Comparison of ENCODE assay signal across 8 mouse cellular contexts in the genomic region with DNA sequence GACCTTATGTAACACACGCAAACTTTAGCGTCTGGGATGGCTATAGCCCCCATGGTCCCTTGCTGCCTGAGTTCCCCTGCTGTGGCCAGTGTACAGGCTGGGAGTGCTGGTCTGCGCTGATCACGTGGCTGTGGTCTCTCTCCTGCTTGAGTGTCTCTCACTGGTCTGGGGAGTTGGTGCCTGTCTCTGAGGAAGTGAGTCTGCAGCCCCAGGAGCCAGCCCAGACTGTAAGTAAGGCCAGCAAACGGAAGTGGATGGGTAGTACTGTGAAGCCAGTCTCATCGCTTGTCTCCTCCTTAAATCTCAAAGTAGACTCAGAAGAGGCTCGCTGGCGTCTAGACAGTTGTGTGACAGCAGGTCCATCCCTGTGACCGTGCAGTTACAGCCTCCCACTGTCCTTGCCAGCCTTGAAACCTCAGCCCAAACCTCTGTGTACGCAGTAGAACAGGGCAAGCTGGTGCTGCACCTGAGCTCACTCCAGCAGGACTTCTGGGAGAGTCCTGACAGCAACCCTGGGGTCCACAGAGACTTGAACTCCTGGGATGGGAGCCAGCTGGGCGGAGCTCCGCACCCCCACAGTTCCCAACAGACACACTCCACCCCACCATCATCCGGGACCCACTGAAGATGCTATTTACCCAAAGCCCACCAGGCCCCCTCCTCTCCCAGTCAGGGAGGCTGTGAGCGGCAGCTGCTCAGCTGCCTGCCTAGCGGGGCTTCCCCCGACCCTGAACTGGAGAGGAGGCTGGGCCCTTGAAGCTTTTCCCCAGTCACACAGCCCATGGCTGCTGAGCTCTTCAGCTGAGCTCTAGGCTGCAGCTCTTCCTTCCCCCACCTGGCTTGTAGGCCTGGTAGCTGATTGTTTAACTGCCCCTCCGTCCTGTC. TPM values are rescaled to one million over a fixed set of nuclear protein-coding genes. Genes with fewer than 3 reads are reported as not detected.
DNase-seq lines count a peak whose midpoint lies in the region; ATAC-seq and TF ChIP-seq lines count a peak whose summit lies in the region.

No protein-coding gene starts in this region.

- 0 out of 2 replicates have a peak, but pooled peaks cover 4% of the 10 kb centered on the region for H3K9me3 ChIP-seq in embryonic facial prominence, embryonic 14.5 days (ENCODE audit: control insufficient read depth, low read length)

- TF ChIP-seq CTCF in bone marrow, adult 2 months (IDR thresholded peaks at IDR 0.05; ENCODE audit: control insufficient read depth, insufficient read depth, low read length), result no peak

- peaks cover 6% of the 10 kb centered on the region for H3K4me1 ChIP-seq in bone marrow, adult 2 months (ENCODE audit: control insufficient read depth, insufficient read depth, low read length)
- H3K4me1 ChIP-seq in embryonic facial prominence, embryonic 14.5 days (ENCODE audit: control insufficient read depth, insufficient read depth, low read length), result no peaks in the 10 kb centered on the region

- peak; percentile 90 for DNase-seq in layer of hippocampus, adult 9-11 months
- no peak for DNase-seq in layer of hippocampus, postnatal 25 days (ENCODE audit: extremely low spot score in 1 of 2, low spot score in 1 of 2)
- DNase-seq in embryonic facial prominence, embryonic 14.5 days (ENCODE audit: low spot score), result peak; percentile 30
- DNase-seq in thymus, adult 18-20 months, result no peak
- DNase-seq in cerebellum, postnatal 10 days, result no peak
- DNase-seq in cerebellum, adult 18-20 months, result no peak

- no peaks in the 10 kb centered on the region for H3K27me3 ChIP-seq in embryonic facial prominence, embryonic 14.5 days (replicated peaks; ENCODE audit: control insufficient read depth, insufficient read depth, low read length)

- peaks cover 21% of the 10 kb centered on the region for H3K36me3 ChIP-seq in embryonic facial prominence, embryonic 14.5 days (ENCODE audit: control insufficient read depth, insufficient read depth, low read length)
- peaks cover 15% of the 10 kb centered on the region for H3K36me3 ChIP-seq in macrophage (ENCODE audit: inconsistent target)

- H3K4me2 ChIP-seq in embryonic facial prominence, embryonic 14.5 days (ENCODE audit: low read depth, low read length), result no peak overlapping the region

- H3K79me2 ChIP-seq in macrophage (ENCODE audit: inconsistent target), result no peaks in the 10 kb centered on the region; the same call in 1 of the 2 replicates

- no peak overlapping the region for H3K27ac ChIP-seq in bone marrow, adult 2 months (ENCODE audit: control insufficient read depth, insufficient read depth, low read depth, low read length, poor library complexity)
- peak overlapping the region; percentile 15; the same call in 1 of the 2 replicates for H3K27ac ChIP-seq in embryonic facial prominence, embryonic 14.5 days (replicated peaks; ENCODE audit: low read depth, low read length)
- peak overlapping the region; percentile 62 for H3K27ac ChIP-seq in macrophage

- 25% methylated on average over 17 of the region's 17 CpGs for WGBS in bone marrow, adult 2 months
- WGBS in embryonic facial prominence, embryonic 14.5 days, result 60% methylated on average over 12 of the region's 17 CpGs
- WGBS in macrophage (ENCODE audit: missing documents), result 25% methylated on average over 17 of the region's 17 CpGs

- 0 out of 2 replicates have a peak, but pooled peaks have one; percentile 26 for TF ChIP-seq POLR2A in bone marrow, adult 2 months (IDR thresholded peaks at IDR 0.05; ENCODE audit: borderline replicate concordance, control insufficient read depth, low read depth, low read length)

- ATAC-seq in embryonic facial prominence, embryonic 14.5 days (ENCODE audit: low read depth), result peak; percentile 45

- no peak overlapping the region for H3K4me3 ChIP-seq in bone marrow, adult 2 months (replicated peaks; ENCODE audit: control insufficient read depth, low read depth, low read length)
- H3K4me3 ChIP-seq in embryonic facial prominence, embryonic 14.5 days (ENCODE audit: low read depth, low read length), result no peak overlapping the region
- H3K4me3 ChIP-seq in macrophage (ENCODE audit: inconsistent target), result no peak overlapping the region

- H3K9ac ChIP-seq in embryonic facial prominence, embryonic 14.5 days (ENCODE audit: low read depth, low read length), result peak overlapping the region; percentile 19; the same call in 1 of the 2 replicates

RNA-seq across cellular contexts. Expression of a gene that starts 18.6 kb away (rescaled TPM):
- 10 to 100 TPM; 22.6 to 27.1 TPM for total RNA-seq in layer of hippocampus, postnatal 25 days (2021)
- polyA plus RNA-seq in bone marrow, adult 2 months (2011; ENCODE audit: insufficient read depth, insufficient read length, low replicate concordance, missing spikeins), result 24.9 and 40.5 TPM in 2 replicates
- 26.1 and 30.6 TPM in 2 replicates for polyA plus RNA-seq in embryonic facial prominence, embryonic 14.5 days (2014; fragmentation: Nextera tagmentation; extraction: Ambion mirVana)
- total RNA-seq in macrophage (2018; cell fraction: chromatin; rRNA removed), result 10 to 100 TPM in 22 of 26 experiments, 1 to 10 TPM in 4; 3.7 to 74.7 (median 25.1) TPM
- total RNA-seq in macrophage (2018; cell fraction: cytosol; rRNA removed), result 10 to 100 TPM in 20 of 26 experiments, 1 to 10 TPM in 6; 8.0 to 29.0 (median 13.7) TPM
- total RNA-seq in macrophage (2018; cell fraction: nucleus; rRNA removed), result 10 to 100 TPM in 20 of 26 experiments, 1 to 10 TPM in 6; 6.8 to 53.6 (median 14.9) TPM
- polyA plus RNA-seq in macrophage (2018), result 10.8 to 20.6 TPM (median 20.1 TPM) in 3 replicates

RNA-seq across cellular contexts. Expression of a gene that starts 33.6 kb away (rescaled TPM):
- 100 to 1,000 TPM; 353 to 376 TPM for total RNA-seq in layer of hippocampus, postnatal 25 days (2021)
- 776 and 1,141 TPM in 2 replicates for polyA plus RNA-seq in bone marrow, adult 2 months (2011; ENCODE audit: insufficient read depth, insufficient read length, low replicate concordance, missing spikeins)
- 800 and 852 TPM in 2 replicates for polyA plus RNA-seq in embryonic facial prominence, embryonic 14.5 days (2014; fragmentation: Nextera tagmentation; extraction: Ambion mirVana)
- total RNA-seq in macrophage (2018; cell fraction: chromatin; rRNA removed), result 100 to 1,000 TPM in 18 of 26 experiments, 10 to 100 TPM in 8; 45.1 to 363 (median 129) TPM
- total RNA-seq in macrophage (2018; cell fraction: cytosol; rRNA removed), result 100 to 1,000 TPM; 231 to 788 (median 435) TPM
- total RNA-seq in macrophage (2018; cell fraction: nucleus; rRNA removed), result 100 to 1,000 TPM in 25 of 26 experiments, 10 to 100 TPM in 1; 93.9 to 792 (median 186) TPM
- polyA plus RNA-seq in macrophage (2018), result 257 to 572 TPM (median 569 TPM) in 3 replicates

RNA-seq across cellular contexts. Expression of a gene that starts 55.9 kb away (rescaled TPM):
- 1 to 10 TPM; 2.2 to 4.0 TPM for total RNA-seq in layer of hippocampus, postnatal 25 days (2021)
- polyA plus RNA-seq in bone marrow, adult 2 months (2011; ENCODE audit: insufficient read depth, insufficient read length, low replicate concordance, missing spikeins), result 1.1 and 2.8 TPM in 2 replicates
- polyA plus RNA-seq in embryonic facial prominence, embryonic 14.5 days (2014; fragmentation: Nextera tagmentation; extraction: Ambion mirVana), result 11.3 and 12.0 TPM in 2 replicates
- 1 to 10 TPM in 3 of 26 experiments, under 1 TPM in 7, not detected in 16; 0.28 to 2.7 (median 0.61) TPM for total RNA-seq in macrophage (2018; cell fraction: chromatin; rRNA removed)
- under 1 TPM in 8 of 26 experiments, not detected in 18; 0.09 to 0.19 (median 0.10) TPM for total RNA-seq in macrophage (2018; cell fraction: cytosol; rRNA removed)
- under 1 TPM in 6 of 26 experiments, not detected in 20; 0.23 to 0.86 (median 0.29) TPM for total RNA-seq in macrophage (2018; cell fraction: nucleus; rRNA removed)
- not detected in 3 replicates for polyA plus RNA-seq in macrophage (2018)

Comparison
In these comparisons a context has a peak if more than half of its experiments do, and no peak if none do; other contexts are left out.
1. DNase-seq: peak in layer of hippocampus, adult 9-11 months (single experiment) and embryonic facial prominence, embryonic 14.5 days (single experiment); none in layer of hippocampus, postnatal 25 days (0 of 2), thymus, adult 18-20 months (0 of 2), cerebellum, postnatal 10 days (0 of 2) and cerebellum, adult 18-20 months (0 of 2).